Mouse (Mus musculus) gastrocnemius, postnatal 36 days (tissue): Measurements from ENCODE around the gene Cfap69. TPM values are rescaled to one million over a fixed set of nuclear protein-coding genes. Genes with fewer than 3 reads are reported as not detected.
"Not testable (repeated sequence)": the region's sequence is repeated elsewhere in the genome, so short reads cannot be mapped to it uniquely, and the experiment has no call there.

Source experiments
- DNase-seq, 2 experiments: peaks; one replicate each; pipeline ENCODE4 v3.0.0; 2022
- intact Hi-C: fragments of 180-260 bp; cut with DNase I; formaldehyde crosslinking; loops from one replicate; pipeline ENCODE4 v1.15.1; 2025
- long read RNA-seq, 2 experiments: library from polyadenylated mRNA; stranded (forward); transcript quantifications; one replicate each; pipeline ENCODE4 v2.0.0; 2021
- total RNA-seq, 2 experiments: library from RNA; stranded (reverse); gene quantifications; 2 replicates each; pipeline ENCODE4 v1.2.3; 2021

Cfap69 gene
- under 1 TPM in 1 of 2 experiments, not detected in 1; 0.41 TPM for total RNA-seq
- long read RNA-seq, experiment 1, partial matches to known transcripts, result 0 of 1 reads
- long read RNA-seq, experiment 1, other reads (novel, unspliced or antisense), result 1 of 1 reads
- long read RNA-seq, experiment 2, result 0 reads

GRCm38 (mm10) chr5:5663655-5664370 is at the start of gene Cfap69:
Cfap69 (minus strand) TSS chr5:5664239.
- intact Hi-C loops, result no loop called here
- peak; percentile 39 to 51 for DNase-seq

DNA sequence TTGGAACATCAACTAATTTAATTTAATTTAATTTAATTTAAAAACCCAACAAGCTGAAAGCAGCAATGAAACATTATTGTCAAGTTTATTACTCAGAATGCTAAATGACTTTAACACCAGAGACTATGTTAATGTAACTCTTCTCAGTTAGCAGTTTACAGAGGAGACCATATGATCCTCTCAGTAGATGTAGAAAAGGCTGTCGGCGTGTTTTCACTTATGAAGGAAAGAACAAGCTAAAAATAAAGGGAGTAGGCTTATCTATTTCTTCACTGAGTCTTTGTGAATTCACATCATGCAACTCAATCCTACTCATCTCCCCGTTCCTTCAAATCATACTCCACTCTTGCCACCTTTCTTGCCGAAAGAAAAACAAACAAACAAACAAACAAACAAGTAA is 47.0 kb upstream of the Cfap69 start:
- intact Hi-C loops, result no loop called here
- no peak for DNase-seq

GRCm38 (mm10) chr5:5707341-5708278 is 43.6 kb upstream of the Cfap69 start:
- intact Hi-C loops, result no loop called here
- DNase-seq, result no peak

- intact Hi-C loops, result no loop called here
- no peak for DNase-seq
Measured at GRCm38 (mm10) chr5:5705019-5705418, 41.0 kb upstream of the Cfap69 start.

DNA sequence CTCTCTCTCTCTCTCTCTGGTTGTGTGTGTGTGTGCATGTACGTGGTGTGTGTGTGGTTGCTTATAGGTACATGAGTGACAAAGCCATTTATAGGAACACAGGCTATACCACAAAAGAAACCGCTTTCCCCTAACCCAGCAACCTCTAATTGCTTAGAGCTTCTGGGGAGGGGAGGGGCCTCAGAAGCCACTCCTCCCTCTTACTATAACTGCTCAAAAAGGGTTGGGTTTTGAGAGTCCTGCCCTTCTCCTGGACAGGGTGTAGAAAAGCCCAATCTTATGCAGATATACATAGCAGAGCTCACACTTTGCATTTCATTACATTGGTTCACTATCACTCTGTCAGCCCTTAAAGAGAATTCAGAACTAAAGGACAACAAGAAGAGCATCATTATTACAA is 36.3 kb upstream of the Cfap69 start:
- DNase-seq, result no peak
- intact Hi-C loops, result no loop called here

- no peak for DNase-seq
- intact Hi-C loops, result no loop called here
Measured at GRCm38 (mm10) chr5:5698830-5699229, 34.8 kb upstream of the Cfap69 start.

- no peak for DNase-seq
- intact Hi-C loops, result no loop called here
Measured at GRCm38 (mm10) chr5:5695401-5695942, 31.4 kb upstream of the Cfap69 start.

GRCm38 (mm10) chr5:5693956-5694653 is 30.1 kb upstream of the Cfap69 start, which contains the start of gene Steap2:
Steap2 (minus strand) TSS chr5:5694578.
- DNase-seq, result peak; percentile 24 to 28
- intact Hi-C loops, result no loop called here

GRCm38 (mm10) chr5:5693541-5693955 is 29.5 kb upstream of the Cfap69 start:
- no peak for DNase-seq
- intact Hi-C loops, result no loop called here

DNA sequence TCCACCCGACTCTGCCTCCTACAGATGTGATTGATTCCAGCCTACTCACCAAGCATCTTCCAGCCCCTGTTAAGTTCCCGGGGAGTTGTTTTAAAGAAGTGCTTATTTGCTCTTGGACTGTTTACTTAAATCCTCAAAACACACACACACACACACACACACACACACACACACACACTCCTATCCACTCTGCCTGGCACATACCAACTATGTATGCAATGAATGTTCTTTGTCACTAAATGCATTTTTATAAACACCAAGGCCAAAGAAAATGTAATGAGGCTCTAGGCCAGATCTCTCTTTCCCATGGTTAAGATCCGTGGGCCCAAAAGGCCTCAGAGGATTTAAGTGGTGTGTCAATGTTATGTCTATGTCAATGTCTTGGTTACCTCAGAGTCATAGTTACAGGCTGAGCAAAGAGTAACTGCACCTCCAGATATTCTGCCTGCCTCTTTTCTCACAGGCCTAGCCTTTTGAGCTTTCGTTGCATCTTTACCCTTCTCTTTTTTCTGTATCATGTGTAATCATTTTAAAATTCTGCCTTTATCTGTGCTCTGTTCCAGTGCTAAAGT is 28.2 kb upstream of the Cfap69 start:
- no peak for DNase-seq
- intact Hi-C loops, result no loop called here

- DNase-seq, result no peak
- intact Hi-C loops, result no loop called here
Measured at GRCm38 (mm10) chr5:5688945-5689540, 25.0 kb upstream of the Cfap69 start.

DNA sequence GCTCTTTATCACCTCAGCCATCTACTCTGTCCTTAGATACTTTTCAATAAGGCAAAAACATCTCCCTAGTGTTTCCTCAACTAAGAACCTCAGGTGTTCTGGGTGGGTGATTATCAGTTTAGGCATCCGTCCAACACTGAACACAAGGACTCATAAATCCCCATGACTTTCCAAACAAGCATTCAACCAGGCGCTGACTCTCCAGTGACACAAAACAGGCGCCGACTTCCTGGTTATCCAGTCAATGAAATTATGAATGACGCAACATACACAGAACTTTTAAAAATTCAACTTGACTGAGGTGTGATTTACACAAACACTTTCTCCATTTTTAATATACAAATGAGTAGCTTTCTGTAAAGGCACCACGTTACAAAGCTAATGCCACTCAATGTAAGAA is 24.2 kb upstream of the Cfap69 start:
- intact Hi-C loops, result no loop called here
- DNase-seq, result no peak

DNA sequence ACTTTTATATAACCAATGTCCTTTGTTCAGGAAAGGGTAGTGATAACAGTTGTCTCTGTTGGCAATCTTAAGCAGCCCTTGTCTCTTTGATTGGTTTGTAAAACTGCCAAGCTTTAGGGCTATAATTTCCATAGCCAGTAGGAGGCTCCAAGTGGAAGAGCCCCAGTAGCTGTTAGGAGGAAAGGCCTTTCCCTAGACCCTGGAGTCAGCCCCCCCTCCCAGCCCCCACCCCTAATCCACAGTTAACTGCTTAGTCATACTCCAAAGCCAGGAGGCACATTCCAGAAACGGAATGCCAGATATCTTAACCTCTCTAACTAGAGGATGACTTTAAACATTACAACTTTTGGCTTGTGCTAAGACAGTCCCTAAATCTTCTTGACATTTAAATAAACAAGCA is 22.9 kb upstream of the Cfap69 start:
- intact Hi-C loops, result no loop called here
- DNase-seq, result no peak

DNA sequence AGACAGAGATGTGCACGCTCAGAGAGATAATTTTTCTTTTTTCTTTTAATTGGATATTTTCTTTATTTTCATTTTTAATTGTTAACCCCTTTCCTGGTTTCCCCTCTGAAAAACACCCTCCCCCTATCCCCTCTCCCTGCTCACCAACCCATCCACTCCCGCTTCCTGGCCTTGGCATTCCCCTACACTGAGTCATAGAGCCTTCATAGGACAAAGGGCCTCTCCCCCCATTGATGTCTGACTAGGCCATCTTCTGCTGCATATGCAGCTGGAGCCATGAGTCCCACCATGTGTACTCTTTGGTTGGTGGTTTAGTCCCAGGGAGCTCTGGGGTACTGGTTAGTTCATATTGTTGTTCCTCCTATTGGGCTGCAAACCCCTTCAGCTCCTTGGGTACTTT is 20.9 kb upstream of the Cfap69 start:
- DNase-seq, intact Hi-C loops: not testable (repeated sequence)

DNA sequence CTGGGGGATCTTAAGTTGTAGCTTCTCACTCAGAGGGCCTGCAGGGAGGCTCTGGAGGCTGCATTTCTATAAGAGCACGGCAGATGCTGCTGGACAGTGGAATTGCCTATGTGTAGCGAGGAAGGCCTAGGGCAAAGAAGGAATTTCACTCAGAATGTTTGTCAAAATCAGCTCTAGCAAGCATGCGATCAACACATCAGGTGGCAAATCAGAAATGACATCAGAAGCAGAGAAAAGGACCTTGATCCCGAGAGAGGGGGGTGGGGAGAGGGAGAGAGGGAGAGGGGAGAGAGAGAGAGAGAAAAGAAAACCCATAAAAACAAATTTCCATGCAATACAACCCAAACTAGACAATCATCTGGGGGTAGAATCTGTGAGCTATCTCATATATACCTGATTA is 19.3 kb upstream of the Cfap69 start:
- no peak for DNase-seq
- intact Hi-C loops, result no loop called here

DNA sequence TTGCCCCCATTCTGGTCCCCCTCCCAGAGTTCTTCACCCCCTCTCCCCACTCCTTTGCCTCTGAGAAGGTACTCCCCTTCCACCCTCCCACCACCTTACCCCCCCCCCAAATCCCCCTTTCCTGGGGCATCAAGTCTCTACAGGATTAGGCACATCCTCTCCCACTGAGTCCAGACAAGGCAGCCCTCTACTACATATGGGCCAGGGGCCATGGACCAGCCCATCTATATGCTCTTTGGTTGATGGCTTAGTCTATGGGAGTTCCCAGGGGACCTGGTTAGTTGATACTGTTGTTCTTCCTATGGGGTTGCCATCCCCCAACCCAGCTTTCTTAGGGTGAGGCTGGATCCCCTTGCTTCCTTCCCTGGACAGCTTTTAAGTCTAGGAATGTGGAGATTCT is 15.4 kb upstream of the Cfap69 start:
- no peak for DNase-seq
- intact Hi-C loops, result no loop called here

GRCm38 (mm10) chr5:5676082-5676481 is 12.0 kb upstream of the Cfap69 start:
- DNase-seq, result no peak
- intact Hi-C loops, result no loop called here

DNA sequence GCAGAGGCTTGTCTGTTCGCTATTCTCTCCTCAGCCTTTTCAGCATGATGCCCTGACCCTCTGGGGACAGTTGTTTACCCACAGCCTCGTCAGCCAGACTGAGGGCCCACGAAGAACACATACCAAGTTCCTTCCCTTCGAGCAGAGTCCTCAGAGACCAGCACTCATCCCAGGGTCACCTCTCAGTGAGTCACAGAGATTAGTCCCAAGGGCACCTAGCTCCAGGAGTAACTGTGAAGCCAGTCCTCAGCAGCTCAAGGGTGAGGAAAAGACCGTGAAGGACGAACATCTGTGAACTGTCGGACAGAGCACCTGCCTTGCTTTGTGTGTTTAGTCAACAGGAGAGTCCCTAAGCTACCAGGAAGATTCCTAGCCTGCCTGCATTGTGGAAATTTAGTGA is 4.9 kb upstream of the Cfap69 start:
- intact Hi-C loops, result no loop called here
- no peak for DNase-seq

DNA sequence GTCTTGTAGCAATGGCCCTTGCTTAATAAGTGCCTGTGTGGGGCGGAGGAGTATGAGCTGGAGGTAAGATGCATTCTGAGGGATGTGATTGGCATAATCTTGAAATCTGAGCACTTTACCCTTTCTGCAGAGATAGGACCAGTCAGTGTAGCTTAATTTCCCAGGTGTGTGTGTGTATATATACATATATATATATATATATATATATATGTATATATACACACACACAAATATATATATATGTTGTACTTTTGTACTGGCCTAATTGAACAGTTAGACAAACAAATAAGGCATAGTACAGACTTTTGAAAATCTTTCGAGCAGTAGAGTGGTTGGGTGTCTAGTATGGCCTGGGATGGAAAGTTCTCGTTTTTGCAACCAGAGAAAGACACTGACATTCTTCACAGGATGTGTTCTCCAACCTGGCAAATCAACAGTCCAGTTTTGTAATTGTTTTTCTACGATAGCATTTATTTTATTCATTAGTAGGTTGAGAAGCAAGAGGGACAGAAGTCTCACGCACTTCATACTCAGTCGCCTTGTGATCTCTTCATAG is 410 bp upstream of the Cfap69 start:
- intact Hi-C loops, result no loop called here

More for the DNA sequence above, 410 bp upstream of the Cfap69 start:
- DNase-seq, result no peak
